Mouse (Mus musculus): ENCODE data around the gene Baiap2. TPM values are rescaled to one million over a fixed set of nuclear protein-coding genes. Genes with fewer than 3 reads are reported as not detected.

Baiap2 gene
- total and polyA plus RNA-seq, 2 experiments, result 11.6 to 45.6 TPM

- no peaks in the 10 kb centered on the region for H3K27me3 ChIP-seq (ENCODE audit: control insufficient read depth, insufficient read depth, low read length)
- H3K27ac ChIP-seq (replicated peaks; ENCODE audit: insufficient read depth, low read depth, low read length), result 0 out of 2 replicates have a peak overlapping the region, but pooled peaks have one; percentile 4
- H3K79me2 ChIP-seq (ENCODE audit: control insufficient read depth, insufficient read depth, low read length), result no peaks in the 10 kb centered on the region
- 33% methylated on average over 15 of the region's 15 CpGs for WGBS
- H3K36me3 ChIP-seq (ENCODE audit: control insufficient read depth, insufficient read depth, low read length), result no peaks in the 10 kb centered on the region
- peak; percentile 61 for DNase-seq (ENCODE audit: extremely low read depth, low read depth, low spot score)
- TF ChIP-seq POLR2A (IDR thresholded peaks at IDR 0.05; ENCODE audit: extremely low read depth, insufficient read depth, low read length) (no peak), CTCF (IDR thresholded peaks at IDR 0.05; ENCODE audit: low read depth, low read length) (no peak)
- H3K4me3 ChIP-seq (ENCODE audit: insufficient read depth, low read depth, low read length), result no peak overlapping the region; the same call in 1 of the 2 replicates
- no peak overlapping the region for H3K9ac ChIP-seq (ENCODE audit: low read depth, low read length)
- H3K4me1 ChIP-seq (ENCODE audit: control insufficient read depth, insufficient read depth, low read length), result peaks cover 19% of the 10 kb centered on the region; the same call in 1 of the 2 replicates
These were observed 26.3 kb upstream of the Baiap2 start for GRCm38 (mm10) chr11:119916102-119916790.

- Histone ChIP-seq H3K4me3 (ENCODE audit: insufficient read depth, low read depth, low read length) (no peak overlapping the region), H3K4me1 (ENCODE audit: control insufficient read depth, insufficient read depth, low read length) (peaks cover 19% of the 10 kb centered on the region; the same call in 1 of the 2 replicates), H3K36me3 (ENCODE audit: control insufficient read depth, insufficient read depth, low read length) (no peaks in the 10 kb centered on the region), H3K27ac (replicated peaks; ENCODE audit: insufficient read depth, low read depth, low read length) (0 out of 2 replicates have a peak overlapping the region, but pooled peaks have one; percentile 4), H3K79me2 (ENCODE audit: control insufficient read depth, insufficient read depth, low read length) (no peaks in the 10 kb centered on the region), H3K27me3 (ENCODE audit: control insufficient read depth, insufficient read depth, low read length) (no peaks in the 10 kb centered on the region), H3K9ac (ENCODE audit: low read depth, low read length) (no peak overlapping the region)
- WGBS, result 83% methylated on average over 21 of the region's 21 CpGs
- DNase-seq (ENCODE audit: extremely low read depth, low read depth, low spot score), result no peak
- no peak for TF ChIP-seq CTCF (IDR thresholded peaks at IDR 0.05; ENCODE audit: low read depth, low read length)
- TF ChIP-seq POLR2A (IDR thresholded peaks at IDR 0.05; ENCODE audit: extremely low read depth, insufficient read depth, low read length), result no peak
These were observed 25.6 kb upstream of the Baiap2 start for GRCm38 (mm10) chr11:119916834-119917469.

GRCm38 (mm10) chr11:119918521-119918920 lies 24.0 kb upstream of the Baiap2 start:
- Histone ChIP-seq H3K9ac (ENCODE audit: low read depth, low read length) (no peak overlapping the region), H3K4me1 (ENCODE audit: control insufficient read depth, insufficient read depth, low read length) (peaks cover 19% of the 10 kb centered on the region; the same call in 1 of the 2 replicates), H3K27ac (replicated peaks; ENCODE audit: insufficient read depth, low read depth, low read length) (no peak overlapping the region), H3K79me2 (ENCODE audit: control insufficient read depth, insufficient read depth, low read length) (no peaks in the 10 kb centered on the region), H3K27me3 (ENCODE audit: control insufficient read depth, insufficient read depth, low read length) (no peaks in the 10 kb centered on the region), H3K36me3 (ENCODE audit: control insufficient read depth, insufficient read depth, low read length) (no peaks in the 10 kb centered on the region), H3K4me3 (ENCODE audit: insufficient read depth, low read depth, low read length) (no peak overlapping the region)
- WGBS, result 89% methylated on average over 7 of the region's 7 CpGs
- no peak for TF ChIP-seq POLR2A (IDR thresholded peaks at IDR 0.05; ENCODE audit: extremely low read depth, insufficient read depth, low read length)
- no peak for TF ChIP-seq CTCF (IDR thresholded peaks at IDR 0.05; ENCODE audit: low read depth, low read length)
- no peak for DNase-seq (ENCODE audit: extremely low read depth, low read depth, low spot score)

GRCm38 (mm10) chr11:119919432-119919831 lies 23.1 kb upstream of the Baiap2 start:
- DNase-seq (ENCODE audit: extremely low read depth, low read depth, low spot score), result no peak
- Histone ChIP-seq H3K27me3 (ENCODE audit: control insufficient read depth, insufficient read depth, low read length) (no peaks in the 10 kb centered on the region), H3K9ac (ENCODE audit: low read depth, low read length) (no peak overlapping the region), H3K4me3 (ENCODE audit: insufficient read depth, low read depth, low read length) (no peak overlapping the region), H3K79me2 (ENCODE audit: control insufficient read depth, insufficient read depth, low read length) (no peaks in the 10 kb centered on the region), H3K4me1 (ENCODE audit: control insufficient read depth, insufficient read depth, low read length) (peaks cover 16% of the 10 kb centered on the region; the same call in 1 of the 2 replicates), H3K36me3 (ENCODE audit: control insufficient read depth, insufficient read depth, low read length) (no peaks in the 10 kb centered on the region), H3K27ac (replicated peaks; ENCODE audit: insufficient read depth, low read depth, low read length) (no peak overlapping the region)
- TF ChIP-seq POLR2A (IDR thresholded peaks at IDR 0.05; ENCODE audit: extremely low read depth, insufficient read depth, low read length) (no peak), CTCF (IDR thresholded peaks at IDR 0.05; ENCODE audit: low read depth, low read length) (no peak)
- 96% methylated on average over 4 of the region's 4 CpGs for WGBS

- no peaks in the 10 kb centered on the region for H3K79me2 ChIP-seq (ENCODE audit: control insufficient read depth, insufficient read depth, low read length)
- 64% methylated on average over 8 of the region's 8 CpGs for WGBS
- no peaks in the 10 kb centered on the region for H3K36me3 ChIP-seq (ENCODE audit: control insufficient read depth, insufficient read depth, low read length)
- peak; percentile 31 for DNase-seq (ENCODE audit: extremely low read depth, low read depth, low spot score)
- H3K27me3 ChIP-seq (ENCODE audit: control insufficient read depth, insufficient read depth, low read length), result no peaks in the 10 kb centered on the region
- no peak overlapping the region for H3K4me3 ChIP-seq (ENCODE audit: insufficient read depth, low read depth, low read length)
- H3K9ac ChIP-seq (ENCODE audit: low read depth, low read length), result no peak overlapping the region
- H3K27ac ChIP-seq (replicated peaks; ENCODE audit: insufficient read depth, low read depth, low read length), result no peak overlapping the region
- no peak for TF ChIP-seq POLR2A (IDR thresholded peaks at IDR 0.05; ENCODE audit: extremely low read depth, insufficient read depth, low read length)
- peak; percentile 93 for TF ChIP-seq CTCF (IDR thresholded peaks at IDR 0.05; ENCODE audit: low read depth, low read length)
- H3K4me1 ChIP-seq (ENCODE audit: control insufficient read depth, insufficient read depth, low read length), result peaks cover 12% of the 10 kb centered on the region; the same call in 1 of the 2 replicates
These were observed 22.7 kb upstream of the Baiap2 start for GRCm38 (mm10) chr11:119919897-119920296.
